Mouse (Mus musculus) cerebellum, adult 11 months (tissue): Measurements from ENCODE around the gene Zfp280d.

Experiments used
- DNase-seq: peaks from one replicate; pipeline ENCODE4 v3.0.0; 2022

Zfp280d gene

DNA sequence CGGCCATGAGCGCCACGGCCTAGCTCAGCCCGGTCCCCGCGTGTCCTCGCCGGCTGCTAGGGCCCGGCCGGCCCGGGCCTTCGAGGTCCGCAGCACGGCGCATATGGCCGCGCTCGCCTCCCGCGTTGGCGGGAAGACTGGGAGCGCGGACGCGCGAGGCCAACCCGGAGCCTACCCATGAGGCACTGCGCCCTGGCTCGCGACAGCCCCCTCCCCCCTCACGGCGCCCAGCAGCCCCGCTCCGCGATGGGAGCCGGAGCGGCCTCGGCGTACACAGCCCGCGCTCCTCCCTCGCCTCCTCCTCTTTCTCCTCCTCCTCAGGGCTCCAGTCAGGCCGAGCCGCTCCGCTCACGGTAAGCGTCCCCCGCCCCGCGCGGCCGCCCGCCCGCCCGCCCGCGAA lies at the start of gene Zfp280d:
Gene Zfp280d, plus strand, starts transcription at position 184 of the 400 bp plus-strand sequence.
- peak; percentile 89 for DNase-seq

DNA sequence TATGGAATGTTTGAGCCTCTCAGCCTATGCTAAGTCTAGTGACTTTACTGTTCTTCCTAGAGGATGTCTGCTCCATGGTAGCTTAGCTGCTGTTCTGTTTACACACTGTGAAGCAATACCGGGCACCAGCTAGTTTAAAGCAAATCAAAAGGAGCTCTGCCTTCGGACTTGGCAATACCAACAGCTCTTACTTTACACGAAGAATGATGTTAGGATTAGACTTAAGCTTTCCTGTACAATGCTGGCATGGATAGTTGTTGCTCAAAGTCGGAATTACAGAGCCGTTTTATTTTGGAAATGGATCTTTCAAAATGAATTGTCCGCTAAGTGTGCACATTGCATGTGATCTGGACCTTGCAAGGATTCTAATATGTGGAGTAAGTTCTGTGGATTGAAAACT lies 48.1 kb upstream of the Zfp280d start:
- DNase-seq: no peak

DNA sequence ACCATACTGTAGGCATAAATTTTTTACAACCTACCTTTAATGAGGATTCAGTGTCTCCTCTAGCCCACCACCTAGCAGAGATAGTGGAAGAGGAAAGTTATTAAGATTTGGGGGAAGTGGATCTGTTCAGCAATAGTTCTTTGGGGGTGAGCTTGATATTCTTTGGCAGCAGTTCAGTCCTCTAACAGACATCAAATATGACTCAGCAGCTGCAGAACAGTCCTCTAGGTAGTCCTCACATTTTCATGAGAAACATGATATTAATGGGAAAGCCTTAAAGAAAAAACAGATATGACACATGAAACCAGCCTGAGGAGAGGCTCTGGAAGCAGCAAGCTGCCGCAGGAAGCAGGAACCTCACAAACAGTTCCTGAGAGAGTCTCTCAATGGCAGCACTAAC lies 22.0 kb upstream of the Zfp280d start:
- DNase-seq: no peak

DNA sequence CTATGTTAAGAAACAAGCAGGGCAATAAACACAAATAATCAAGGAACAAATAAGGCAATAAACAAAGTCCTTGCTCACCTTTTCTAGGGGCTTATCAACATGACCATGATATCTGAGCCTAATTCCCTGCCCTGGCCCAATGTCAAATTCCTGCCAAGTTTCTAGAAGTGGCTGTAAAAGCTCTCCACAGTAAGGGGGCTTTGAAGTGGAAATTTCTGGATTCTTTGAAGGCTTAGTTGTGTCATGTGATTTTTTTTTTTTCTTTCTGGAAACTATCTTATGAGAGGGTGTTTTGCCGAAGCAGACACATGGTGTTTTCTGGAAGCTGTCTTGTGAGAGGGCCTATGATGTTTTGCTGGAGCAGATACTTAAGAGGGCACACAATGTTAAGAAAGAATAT lies 19.4 kb upstream of the Zfp280d start:
- DNase-seq: no peak

DNA sequence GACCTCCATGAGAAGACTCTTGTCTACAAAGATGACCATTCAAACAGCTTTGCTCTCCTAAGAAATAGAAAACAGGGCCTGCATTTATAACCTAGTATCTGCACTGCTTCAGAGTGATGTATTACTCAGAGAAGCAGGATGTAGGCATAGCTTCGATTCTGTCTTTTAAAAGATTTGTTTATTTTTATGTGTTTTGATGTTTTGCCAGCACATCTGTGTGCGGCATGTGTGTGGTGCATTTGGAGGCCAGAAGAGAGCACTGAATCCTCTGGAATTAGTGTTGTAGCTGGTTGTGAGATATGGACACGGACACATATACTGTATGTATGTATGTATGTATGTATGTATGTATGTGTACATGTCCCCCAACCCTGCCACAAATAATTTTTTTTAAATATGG lies 18.0 kb upstream of the Zfp280d start:
- DNase-seq: no peak

DNA sequence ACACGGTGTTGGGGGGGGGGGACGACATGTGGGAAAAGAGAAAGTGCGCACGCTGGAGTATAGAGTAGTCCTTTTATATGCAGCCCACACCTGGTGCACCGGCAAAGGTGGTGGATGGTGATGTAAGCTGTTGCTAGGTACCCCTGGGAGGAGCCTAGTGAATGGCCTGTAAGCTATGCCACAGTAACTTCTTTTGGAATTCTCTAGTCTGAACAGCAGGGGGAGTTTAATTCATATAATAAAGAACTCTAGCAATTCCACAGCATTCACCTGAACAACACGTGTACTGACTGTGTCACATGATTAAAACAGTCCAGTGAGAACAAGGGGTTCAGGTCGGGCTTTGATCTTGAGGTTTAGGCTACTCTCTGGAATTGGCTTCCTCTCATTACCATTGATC lies 14.3 kb upstream of the Zfp280d start:
- DNase-seq: no peak

DNA sequence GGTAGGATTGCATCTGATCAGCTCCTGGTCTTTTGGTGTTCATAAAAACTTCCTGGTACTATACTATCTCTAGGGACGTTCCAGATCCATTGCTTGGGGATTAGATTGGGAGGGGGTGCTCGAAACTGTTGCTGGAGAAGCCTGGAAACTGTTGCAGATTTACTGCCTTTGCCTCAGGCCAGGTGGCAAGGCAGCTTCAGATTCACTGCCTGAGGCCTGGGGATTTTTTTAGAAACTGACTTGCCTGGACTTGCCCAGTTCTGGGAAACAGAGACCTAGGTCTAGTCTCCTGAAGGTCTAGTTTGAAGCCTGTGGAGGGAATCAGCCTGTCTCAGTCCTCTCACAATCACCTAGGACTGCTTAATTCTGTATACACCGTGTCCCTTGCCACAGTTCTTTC lies 9.8 kb upstream of the Zfp280d start:
- DNase-seq: no peak

DNA sequence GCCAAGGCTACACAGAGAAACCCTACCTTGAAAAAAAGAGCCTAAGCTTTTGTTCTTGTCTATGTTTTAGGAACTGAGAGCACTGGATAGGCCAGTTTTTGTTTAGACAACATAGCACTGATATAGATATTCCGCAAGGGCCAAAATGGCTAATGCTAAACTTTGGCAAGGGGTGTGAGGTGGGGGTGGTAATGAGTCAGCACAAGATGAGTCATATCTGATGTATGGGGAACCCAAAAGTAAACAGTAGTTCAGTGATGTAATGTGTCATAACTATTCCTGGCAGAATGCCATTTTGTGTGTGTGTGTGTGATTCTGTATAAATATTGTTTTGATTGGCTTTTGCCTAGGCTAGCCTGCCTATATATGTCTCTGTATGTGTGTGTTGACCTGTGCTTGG lies 4.5 kb upstream of the Zfp280d start:
- no peak for DNase-seq

DNA sequence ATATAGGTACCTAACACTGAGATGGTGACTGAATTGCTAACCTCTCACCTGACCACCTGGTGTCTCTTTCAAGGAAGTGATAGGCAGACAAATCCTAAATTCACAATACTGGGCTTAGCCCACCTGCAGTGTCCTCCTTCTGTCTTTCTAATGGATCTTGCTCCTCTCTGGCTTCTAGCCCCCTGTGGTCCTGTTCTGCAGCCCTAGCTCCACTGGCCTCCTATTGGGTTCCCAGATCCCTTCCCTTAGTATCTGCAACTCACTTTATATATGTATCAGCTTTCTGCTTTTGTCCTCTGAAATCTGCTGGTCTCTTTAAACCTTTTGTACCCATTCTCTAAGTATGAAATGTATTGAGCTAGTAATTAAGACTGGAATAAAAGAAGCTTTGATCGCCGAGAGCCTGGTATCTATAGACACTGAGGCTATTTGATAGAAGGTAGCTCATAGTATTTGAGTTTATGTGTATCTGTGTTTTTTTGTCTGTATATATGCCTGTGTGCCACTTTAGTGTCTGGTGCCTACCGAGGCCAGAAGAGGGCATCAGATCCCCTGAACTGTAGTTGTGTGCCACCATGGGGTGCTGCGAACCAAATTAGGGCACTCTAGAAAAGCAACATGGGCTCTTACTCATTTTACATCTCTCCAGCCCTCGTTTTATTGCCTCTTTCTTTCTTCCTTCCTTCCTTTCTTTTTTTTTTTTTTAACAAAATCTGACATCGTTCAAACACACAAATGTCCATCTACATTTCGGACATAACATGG lies 832 bp upstream of the Zfp280d start:
- no peak for DNase-seq

DNA sequence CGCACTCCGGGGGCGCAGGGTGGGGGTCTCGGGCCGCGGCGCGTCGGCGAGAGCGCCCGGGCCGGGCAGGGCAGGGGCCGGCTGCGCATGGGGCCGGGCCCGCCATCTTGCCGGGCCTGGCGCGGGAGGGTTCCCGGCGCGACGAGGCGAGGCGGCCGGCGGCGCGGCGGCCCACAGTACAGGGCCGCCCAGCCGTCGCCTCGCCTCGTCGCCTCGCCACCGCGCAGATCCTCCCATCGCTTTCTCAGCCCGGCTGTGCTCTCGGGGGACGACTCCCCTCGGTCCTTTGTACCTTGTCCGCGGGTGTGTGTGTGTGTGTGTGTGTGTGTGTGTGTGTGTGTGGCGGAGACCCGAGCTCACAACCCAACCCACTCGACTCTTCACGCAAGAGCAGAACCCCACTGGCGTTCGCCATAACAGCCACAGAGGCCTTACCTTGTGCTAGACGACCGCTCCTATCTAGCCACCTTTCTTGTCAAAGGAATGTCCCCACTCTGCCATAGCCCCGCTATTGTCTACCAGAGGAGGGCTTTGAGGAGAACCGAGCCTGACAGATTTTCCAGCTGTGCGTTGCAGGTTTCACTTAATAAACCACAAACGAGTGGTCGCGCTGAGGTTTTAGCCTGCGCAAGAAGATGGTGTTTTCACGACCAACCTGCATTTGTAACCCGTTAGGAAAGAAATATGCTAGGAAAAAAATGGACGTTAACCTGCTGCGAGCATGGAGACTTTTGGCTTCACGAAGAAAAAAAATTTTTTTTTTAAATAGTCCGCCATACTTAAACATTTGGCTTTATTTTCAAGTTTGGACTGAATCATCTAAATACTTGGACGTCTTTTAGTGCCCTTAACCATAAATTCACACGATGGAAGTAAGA lies 680 bp downstream of the Zfp280d start:
- DNase-seq: peak; percentile 44

DNA sequence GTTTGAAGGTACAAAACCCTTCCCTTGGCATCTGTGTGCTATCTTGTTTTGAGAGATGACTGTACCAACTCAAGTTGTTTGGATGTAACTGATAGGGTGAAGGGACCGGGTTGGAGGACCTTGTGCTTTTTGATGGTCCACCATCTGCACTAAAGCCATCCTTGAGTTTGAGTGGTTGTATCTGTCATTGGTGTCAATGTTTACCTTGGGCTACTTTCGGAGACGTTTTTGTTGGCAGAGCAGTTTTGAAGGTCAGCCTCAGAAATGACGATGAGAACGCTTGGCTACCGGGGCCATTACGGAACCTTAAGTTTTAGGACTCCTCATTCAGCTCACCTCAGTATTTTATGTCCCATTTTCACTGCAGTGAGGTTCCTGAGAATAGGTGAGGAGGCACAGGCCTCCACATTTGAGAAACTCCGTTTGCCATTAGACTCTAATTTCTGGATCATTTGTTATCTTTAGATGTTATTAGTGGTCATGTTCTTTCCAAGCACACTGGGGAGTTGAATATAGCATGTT lies 1.4 kb downstream of the Zfp280d start:
- DNase-seq: no peak

DNA sequence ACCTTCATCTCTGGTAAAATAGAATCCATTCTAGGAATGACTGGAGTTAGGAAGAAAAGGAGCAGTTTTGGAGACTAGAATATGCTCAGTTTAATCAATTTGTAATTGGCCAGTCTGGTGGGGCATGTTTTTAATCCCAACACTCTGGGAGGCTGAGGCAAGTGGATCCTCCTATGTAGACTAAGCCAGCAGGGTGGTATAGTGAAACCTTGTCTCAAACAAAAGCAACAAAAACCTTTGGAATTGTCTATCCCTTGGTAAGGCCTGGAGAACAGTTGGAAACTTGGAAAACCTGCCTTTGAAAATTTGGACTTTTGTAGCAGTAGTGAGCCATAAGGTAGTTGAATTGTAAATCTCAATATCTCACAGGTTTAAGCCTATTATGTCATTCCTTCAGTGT lies 2.3 kb downstream of the Zfp280d start:
- no peak for DNase-seq

DNA sequence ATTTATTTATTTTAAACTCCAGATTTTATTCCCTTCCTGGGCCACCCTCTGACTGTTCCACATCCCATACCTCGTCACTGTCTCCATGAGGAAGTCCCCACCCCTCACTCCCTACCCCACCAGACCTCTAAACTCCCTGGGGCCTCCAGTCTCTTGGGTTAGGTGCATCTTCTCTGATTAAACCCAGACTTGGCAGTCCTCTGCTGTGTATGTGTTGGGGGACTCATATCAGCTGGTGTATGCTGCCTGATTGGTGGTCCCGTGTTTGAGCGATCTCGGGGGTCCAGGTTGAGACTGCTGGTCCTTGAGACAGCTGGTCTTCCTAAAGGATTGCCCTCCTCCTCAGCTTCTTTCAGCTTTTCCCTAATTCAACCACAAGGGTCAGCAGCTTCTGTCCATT lies 5.3 kb downstream of the Zfp280d start:
- DNase-seq: no peak

DNA sequence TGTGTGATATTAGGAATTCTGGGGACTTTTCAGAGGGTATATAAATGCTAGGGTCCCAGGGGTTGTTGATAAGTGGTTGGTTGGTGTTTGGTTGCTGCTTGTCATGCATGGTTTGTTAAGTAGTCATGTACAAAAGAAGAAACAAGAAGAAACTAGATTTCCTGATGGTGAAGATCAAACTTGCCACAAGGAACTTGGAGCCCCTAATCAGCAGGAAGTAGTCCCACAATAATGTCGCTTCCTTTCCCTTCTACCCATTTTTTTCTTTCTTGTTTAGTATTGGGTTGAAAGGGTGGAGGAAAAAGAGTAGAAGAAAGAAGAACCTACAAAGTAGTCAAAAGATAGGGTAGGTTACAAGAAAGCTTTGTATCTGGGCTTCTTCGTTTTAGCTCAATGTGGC lies 13.0 kb downstream of the Zfp280d start:
- no peak for DNase-seq

DNA sequence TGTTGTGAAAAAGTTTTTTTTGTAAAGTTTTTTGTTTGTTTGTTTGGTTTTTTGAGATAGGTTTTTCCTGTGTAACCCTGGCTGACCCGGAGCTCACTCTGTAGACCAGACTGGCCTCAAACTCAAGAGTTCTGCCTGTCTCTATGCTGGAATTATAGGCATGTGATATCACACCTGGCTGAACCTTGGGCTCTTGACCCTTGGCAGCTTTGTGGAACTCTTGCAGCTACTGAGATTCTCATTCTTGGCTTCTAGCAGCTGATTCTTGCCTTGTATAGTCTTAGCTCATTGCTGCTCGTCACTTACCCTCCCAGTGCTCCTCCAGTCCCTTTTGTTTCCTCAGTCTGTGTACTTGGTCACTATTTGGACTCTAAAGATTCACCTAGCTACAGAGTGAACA lies 13.6 kb downstream of the Zfp280d start:
- no peak for DNase-seq

DNA sequence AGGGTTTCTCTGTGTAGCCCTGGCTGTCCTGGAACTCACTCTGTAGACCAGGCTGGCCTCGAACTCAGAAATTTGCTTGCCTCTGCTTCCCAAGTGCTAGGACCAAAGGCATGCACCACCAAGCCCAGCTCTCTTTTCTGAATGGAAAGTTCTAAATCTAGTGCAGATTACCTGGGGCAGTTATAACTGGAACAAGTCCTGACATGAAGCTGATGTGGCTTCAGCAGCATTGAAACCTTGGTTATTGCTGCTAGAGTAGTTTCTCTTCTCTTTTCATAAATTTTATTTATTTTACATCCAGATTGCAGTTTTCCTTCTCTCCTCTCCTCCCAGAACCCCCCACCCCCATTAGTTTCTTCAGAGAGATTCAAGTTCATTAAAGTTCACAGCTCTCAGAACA lies 14.4 kb downstream of the Zfp280d start:
- DNase-seq: no peak

DNA sequence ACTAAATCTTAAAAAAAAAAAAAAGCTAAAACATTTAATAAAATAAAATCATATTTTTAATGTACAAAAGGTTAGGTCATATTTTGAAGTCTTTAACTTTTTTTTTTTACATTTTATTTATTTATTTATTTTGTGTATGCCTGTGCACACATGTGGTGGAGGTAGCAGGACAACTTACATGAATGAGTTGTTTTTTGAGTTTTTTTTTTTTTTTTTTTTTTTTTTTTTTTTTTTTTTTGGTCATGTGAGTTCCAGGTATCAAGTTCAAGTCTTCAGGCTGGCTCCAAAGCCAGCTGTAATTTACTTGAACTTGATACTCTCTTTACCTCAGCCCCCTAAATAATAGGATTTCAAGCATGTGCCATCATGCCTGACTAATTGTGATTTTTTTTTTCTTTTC lies 19.4 kb downstream of the Zfp280d start:
- DNase-seq: no peak

DNA sequence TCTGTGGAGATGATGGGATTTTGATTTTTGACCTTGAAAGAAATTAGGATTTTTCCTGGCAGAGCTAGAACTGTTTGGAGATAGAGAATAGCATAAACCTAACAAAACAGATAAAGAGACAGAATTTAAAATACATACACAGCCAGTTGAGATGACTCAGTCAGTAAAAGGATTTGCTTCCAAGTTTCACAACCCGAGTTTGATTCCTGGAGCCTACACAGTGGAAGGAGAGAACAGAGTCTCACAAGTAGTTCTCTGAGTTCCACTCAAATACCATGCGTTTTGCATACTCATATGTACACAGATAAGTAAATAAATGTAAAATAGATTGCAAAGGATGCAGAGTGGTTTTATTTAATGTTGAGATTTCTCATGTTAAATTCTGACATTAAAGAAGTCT lies 35.1 kb downstream of the Zfp280d start:
- no peak for DNase-seq

DNA sequence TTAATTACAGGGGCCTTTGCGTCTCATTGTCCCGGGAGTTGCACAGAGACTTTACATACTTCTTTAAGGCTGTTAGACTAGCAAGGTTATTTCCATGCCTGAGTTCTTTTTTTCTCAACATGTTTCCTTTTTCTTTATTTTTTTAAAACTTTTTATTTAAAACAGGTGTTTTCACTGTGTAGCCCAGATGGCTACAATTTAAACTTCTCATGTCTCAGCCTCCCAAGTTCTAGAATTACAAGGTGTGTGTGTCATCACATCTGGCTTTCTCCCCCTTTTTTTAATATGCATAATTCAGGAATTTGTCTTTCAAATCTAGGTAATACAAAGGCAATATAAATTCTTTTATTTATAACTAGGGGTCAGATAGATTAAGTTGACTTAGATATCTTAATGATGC lies 58.6 kb downstream of the Zfp280d start:
- no peak for DNase-seq

DNA sequence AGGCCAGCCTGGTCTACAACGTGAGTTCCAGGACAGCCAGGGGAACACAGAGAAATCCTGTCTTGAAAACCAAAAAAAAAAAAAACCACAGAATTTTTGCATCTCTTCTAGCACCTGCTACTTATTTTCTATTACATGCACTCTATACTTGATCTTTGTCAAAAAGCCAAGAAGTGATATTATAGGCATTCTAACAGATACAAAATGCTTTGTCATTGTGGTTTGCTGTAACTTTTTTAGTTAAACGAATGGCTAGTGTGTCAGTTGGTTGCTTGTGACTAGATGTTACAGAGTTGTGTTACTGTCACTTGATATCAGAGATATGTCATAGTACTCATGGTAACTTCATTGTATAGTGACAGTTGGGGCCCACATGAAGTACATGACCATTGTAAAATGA lies 61.4 kb downstream of the Zfp280d start:
- DNase-seq: no peak

DNA sequence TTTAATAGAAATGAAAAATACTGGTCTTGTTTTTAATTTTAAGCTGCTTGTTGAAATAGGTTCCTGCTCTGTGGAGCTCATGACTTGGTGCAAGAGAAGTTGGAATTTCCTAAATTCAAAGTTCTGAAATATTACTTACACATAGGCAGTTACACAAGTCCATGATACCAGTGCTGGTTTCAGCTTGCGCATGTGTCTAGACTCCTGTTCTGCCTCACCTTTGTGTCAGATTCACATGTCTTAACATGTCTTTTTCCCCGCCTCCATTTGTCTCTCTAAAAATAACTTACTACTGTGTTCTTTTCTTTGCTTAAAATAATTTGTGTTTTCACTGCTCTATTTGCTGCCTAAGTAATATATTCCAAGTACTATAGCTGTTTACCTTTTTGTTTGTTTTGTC lies 64.5 kb downstream of the Zfp280d start:
- DNase-seq: no peak

DNA sequence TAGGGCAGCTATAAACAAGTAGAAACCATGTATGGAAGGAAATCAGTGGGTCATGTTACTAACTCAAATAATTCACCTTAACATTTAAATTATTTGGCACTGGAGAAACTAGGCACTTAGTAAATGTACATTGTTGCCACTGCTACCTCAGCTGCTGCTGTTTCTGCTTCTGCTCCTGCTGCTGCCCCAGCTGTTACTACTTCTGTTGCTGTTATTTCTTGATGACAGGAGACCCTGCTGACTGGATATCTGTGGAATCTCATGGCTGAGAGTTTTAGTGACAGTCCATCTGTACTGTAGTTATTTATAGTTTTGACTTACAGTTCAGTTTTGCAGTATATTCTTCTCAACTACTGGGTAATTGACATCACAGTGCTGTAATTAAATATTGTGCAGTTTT lies 69.2 kb downstream of the Zfp280d start:
- no peak for DNase-seq

DNA sequence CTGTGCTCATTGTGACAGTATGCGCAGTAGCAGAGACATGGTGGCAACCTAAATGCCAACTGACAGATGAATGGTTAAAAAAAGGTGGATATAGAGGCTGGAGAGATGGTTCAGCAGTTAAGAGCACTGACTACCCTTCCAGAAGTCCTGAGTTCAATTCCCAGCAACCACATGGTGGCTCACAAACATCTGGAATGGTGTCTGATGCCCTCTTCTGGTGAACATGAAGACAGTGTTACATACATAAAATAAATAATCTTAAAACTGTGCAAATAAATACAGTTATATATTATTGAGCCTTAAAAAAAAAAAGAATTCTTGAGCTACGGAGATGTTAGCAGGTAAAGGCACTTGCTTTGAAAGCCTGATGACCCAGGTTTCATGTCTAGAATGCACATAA lies 97.7 kb downstream of the Zfp280d start:
- DNase-seq: no peak

DNA sequence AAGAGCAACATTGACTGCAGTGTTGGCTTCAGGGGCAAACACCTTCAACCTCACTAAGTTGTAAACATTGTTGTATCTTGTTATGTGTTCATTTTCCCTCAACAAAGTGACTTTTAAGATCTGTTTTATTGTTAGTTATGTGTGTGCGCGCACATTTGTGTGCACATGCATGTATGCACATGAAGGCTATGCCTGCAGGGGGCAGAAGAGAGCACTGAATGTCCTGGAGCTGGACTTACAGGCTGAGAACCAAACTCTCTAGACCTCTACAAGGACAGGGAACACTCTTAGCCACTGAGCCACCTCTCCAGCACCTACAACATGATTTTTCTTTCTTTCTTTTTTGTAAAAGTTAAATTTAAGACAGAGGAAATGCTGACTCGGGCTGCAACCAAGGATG lies 99.4 kb downstream of the Zfp280d start:
- DNase-seq: no peak
